Mouse (Mus musculus): Measurements from ENCODE around the gene Slc2a9. TPM values are rescaled to one million over a fixed set of nuclear protein-coding genes. Genes with fewer than 3 reads are reported as not detected.

Gene Slc2a9
- polyA plus RNA-seq (2014; fragmentation: Illumina TruSeq; extraction: RNeasy Lipid Tissue Mini Kit (QIAGEN cat#74804); ENCODE audit: low read depth, low replicate concordance) = 7.5 TPM

GRCm38 (mm10) chr5:38502992-38503391 lies at the start of gene Slc2a9:
Gene Slc2a9 (minus strand): TSS chr5:38503143.

GRCm38 (mm10) chr5:38318966-38319786 lies 183.8 kb downstream of the Slc2a9 start, which contains the start of gene Drd5:
Gene Drd5 (plus strand): TSS chr5:38319367.

Other genes with a start within 250 kb of the Slc2a9 start
- 38.5 TPM for gene Tmem128, start 243.0 kb downstream of the Slc2a9 start, polyA plus RNA-seq (2014; fragmentation: Illumina TruSeq; extraction: RNeasy Lipid Tissue Mini Kit (QIAGEN cat#74804); ENCODE audit: low read depth, low replicate concordance)
- 0.15 TPM for gene Otop1, start 227.2 kb downstream of the Slc2a9 start, polyA plus RNA-seq (2014; fragmentation: Illumina TruSeq; extraction: RNeasy Lipid Tissue Mini Kit (QIAGEN cat#74804); ENCODE audit: low read depth, low replicate concordance)
- not detected for gene Drd5, start 183.8 kb downstream of the Slc2a9 start, polyA plus RNA-seq (2014; fragmentation: Illumina TruSeq; extraction: RNeasy Lipid Tissue Mini Kit (QIAGEN cat#74804); ENCODE audit: low read depth, low replicate concordance)
- gene Wdr1, start 60.1 kb upstream of the Slc2a9 start, polyA plus RNA-seq (2014; fragmentation: Illumina TruSeq; extraction: RNeasy Lipid Tissue Mini Kit (QIAGEN cat#74804); ENCODE audit: low read depth, low replicate concordance) = 101 TPM
- 3.1 TPM for gene Zfp518b, start 181.7 kb upstream of the Slc2a9 start, polyA plus RNA-seq (2014; fragmentation: Illumina TruSeq; extraction: RNeasy Lipid Tissue Mini Kit (QIAGEN cat#74804); ENCODE audit: low read depth, low replicate concordance)

Measured in adipose tissue, adult 10 weeks (tissue).